Mouse (Mus musculus): ENCODE measurements around the gene Gm33815.
"Not testable (repeated sequence)": the region's sequence is repeated elsewhere in the genome, so short reads cannot be mapped to it uniquely, and the experiment has no call there.

- TF ChIP-seq CTCF, EP300 (IDR thresholded peaks at IDR 0.05; ENCODE audit: low read depth): not testable (repeated sequence)
Observed at GRCm38 (mm10) chrY:69320832-69321231, at the start of gene Gm33815.
